Mouse (Mus musculus) megakaryocyte, embryonic 14.5 days (primary cell): ENCODE results near the gene Med22.

Experiments
- FLI1 ChIP-seq: IDR thresholded peaks from 2 replicates; pipeline ENCODE4 v1.6.1; 2012; ENCODE audit warnings: low read length, inconsistent platforms, mixed read lengths
- GATA1 ChIP-seq: IDR thresholded peaks from 3 replicates; pipeline ENCODE4 v1.6.1; 2012; ENCODE audit warnings: mixed read lengths, low read length, inconsistent platforms, borderline replicate concordance

- no peak for TF ChIP-seq GATA1
- TF ChIP-seq FLI1 = no peak
Measured at GRCm38 (mm10) chr2:26908710-26909386, 1.6 kb downstream of the Med22 start.
